Mouse (Mus musculus) left cerebral cortex, adult 2 months (tissue): ENCODE measurements around the gene Mast1. TPM values are rescaled to one million over a fixed set of nuclear protein-coding genes. Genes with fewer than 3 reads are reported as not detected.
A peak's percentile ranks its signal among the peaks of the same experiment; 100 is the strongest.

Experiments
- DNase-seq, 2 experiments: peaks; one replicate each; pipeline ENCODE4 v3.0.0; 2021 to 2022; ENCODE audit warnings: low spot score in 2 of 2, mixed read lengths in 1 of 2; ENCODE audit errors: extremely low spot score in 1 of 2
- H3K27ac ChIP-seq: fragments of 200-600 bp; 2 replicates; pipeline ENCODE4 v1.8.1; 2022
- H3K4me3 ChIP-seq: fragments of 200-600 bp; 2 replicates; pipeline ENCODE4 v1.8.1; 2022
- CTCF ChIP-seq: fragments of 200-600 bp; IDR thresholded peaks from 2 replicates; pipeline ENCODE4 v1.8.1; 2022; ENCODE audit warnings: antibody characterized with exemption, mild to moderate bottlenecking, moderate library complexity
- intact Hi-C: fragments of 180-260 bp; cut with DNase I; formaldehyde crosslinking; loops from one replicate; pipeline ENCODE4 v1.15.1; 2025
- long read RNA-seq, 2 experiments: library from polyadenylated mRNA; stranded (forward); transcript quantifications; one replicate each; pipeline ENCODE4 v2.0.0; 2021; ENCODE audit warnings: borderline mapping rate in 2 of 2
- total RNA-seq, 2 experiments: library from RNA; stranded (reverse); gene quantifications; 2 replicates each; pipeline ENCODE4 v1.2.3; 2021

The Mast1 gene
- 10 to 100 TPM; 89.4 to 95.7 TPM for total RNA-seq
- long read RNA-seq, experiment 1, full-length matches to known transcripts = 27 of 67 reads
- long read RNA-seq, experiment 1, partial matches to known transcripts = 27 of 67 reads
- long read RNA-seq, experiment 1, other reads (novel, unspliced or antisense) = 13 of 67 reads
- long read RNA-seq, experiment 2, full-length matches to known transcripts = 24 of 79 reads
- long read RNA-seq, experiment 2, partial matches to known transcripts = 24 of 79 reads
- long read RNA-seq, experiment 2, other reads (novel, unspliced or antisense) = 31 of 79 reads

GRCm38 (mm10) chr8:84936962-84937546 is at the start of gene Mast1:
Gene Mast1, minus strand, starts transcription at chr8:84937359.
- intact Hi-C loops = no loop called here
- DNase-seq = peak; percentile 81 to 84

GRCm38 (mm10) chr8:84986379-84986945 is 49.3 kb upstream of the Mast1 start:
- H3K27ac ChIP-seq = peak overlapping the region; percentile 91
- TF ChIP-seq CTCF = no peak
- H3K4me3 ChIP-seq = peak overlapping the region; percentile 60
- no peak for DNase-seq
- intact Hi-C loops = loop anchor here (1.0 kb wide), 1 partner anchor 8 kb away; the partner anchor contains the start of gene Junb

More at GRCm38 (mm10) chr8:84936962-84937546, at the start of gene Mast1:
- peak; percentile 85 for TF ChIP-seq CTCF
- H3K27ac ChIP-seq = peak within 1 kb of the TSS; percentile 91
- peak within 1 kb of the TSS; percentile 89 for H3K4me3 ChIP-seq

GRCm38 (mm10) chr8:84985684-84986378 is 48.7 kb upstream of the Mast1 start:
- no peak for TF ChIP-seq CTCF
- intact Hi-C loops = loop anchor here (1.0 kb wide), 1 partner anchor 8 kb away; the partner anchor contains the start of gene Junb
- peak overlapping the region; percentile 60 for H3K4me3 ChIP-seq
- H3K27ac ChIP-seq = peak overlapping the region; percentile 91
- DNase-seq = peak; percentile 93 to 96

GRCm38 (mm10) chr8:84985049-84985683 is 48.0 kb upstream of the Mast1 start:
- intact Hi-C loops = no loop called here
- no peak for DNase-seq
- Histone ChIP-seq H3K4me3 (peak overlapping the region; percentile 60), H3K27ac (peak overlapping the region; percentile 91)
- no peak for TF ChIP-seq CTCF

- no peak for DNase-seq
- peak overlapping the region; percentile 91 for H3K27ac ChIP-seq
- peak overlapping the region; percentile 60 for H3K4me3 ChIP-seq
These were observed 47.3 kb upstream of the Mast1 start for GRCm38 (mm10) chr8:84984294-84985048.

GRCm38 (mm10) chr8:84982499-84983011 is 45.4 kb upstream of the Mast1 start:
- Histone ChIP-seq H3K4me3 (no peak overlapping the region), H3K27ac (no peak overlapping the region)
- no peak for DNase-seq
- TF ChIP-seq CTCF = no peak
- intact Hi-C loops = no loop called here

More at GRCm38 (mm10) chr8:84984294-84985048, 47.3 kb upstream of the Mast1 start:
- intact Hi-C loops = no loop called here
- TF ChIP-seq CTCF = no peak

- TF ChIP-seq CTCF = no peak
- Histone ChIP-seq H3K4me3 (no peak overlapping the region), H3K27ac (no peak overlapping the region; the same call in 1 of the 2 replicates)
- intact Hi-C loops = no loop called here
- DNase-seq = no peak
These were observed 44.7 kb upstream of the Mast1 start for GRCm38 (mm10) chr8:84981644-84982498.

GRCm38 (mm10) chr8:84980622-84981358 is 43.6 kb upstream of the Mast1 start:
- Histone ChIP-seq H3K4me3 (no peak overlapping the region; the same call in 1 of the 2 replicates), H3K27ac (peak overlapping the region; percentile 99)
- intact Hi-C loops = no loop called here
- no peak for TF ChIP-seq CTCF
- DNase-seq = no peak

- no peak for TF ChIP-seq CTCF
- intact Hi-C loops = loop anchor here (5.0 kb wide), 2 partner anchors 47 to 92 kb away; partner anchors contain the start of genes Asna1, Dhps and Trir
- H3K27ac ChIP-seq = peak overlapping the region; percentile 99
These were observed 42.7 kb upstream of the Mast1 start for GRCm38 (mm10) chr8:84979599-84980421.

More at GRCm38 (mm10) chr8:84979599-84980421, 42.7 kb upstream of the Mast1 start:
- DNase-seq = peak; percentile 91 to 93
- peak overlapping the region; percentile 95 for H3K4me3 ChIP-seq
